Mouse (Mus musculus) forebrain, embryonic 15.5 days (tissue): ENCODE results near the gene Nat8. TPM values are rescaled to one million over a fixed set of nuclear protein-coding genes. Genes with fewer than 3 reads are reported as not detected.

ENCODE experiments used
- microRNA-seq: library from miRNA; unstranded; fragments of <30 nt; microRNA quantifications from one replicate; pipeline ENCODE4, GENCODE M21; 2016
- polyA plus RNA-seq: library from polyadenylated mRNA; unstranded; fragments of >200 nt; fragmentation: Nextera tagmentation; extraction: Ambion mirVana; gene quantifications from 2 replicates; pipeline ENCODE4 v1.2.1, GENCODE M21; 2015

The Nat8 gene
- polyA plus RNA-seq, 1 experiment from 2014 or later: not detected

Small RNAs within 50 kb of the gene (microRNA-seq; reads per million reads assigned to microRNA genes)
- not detected for gene Mir6375

Other genes with a start within 250 kb of the Nat8 start
- 5.9 TPM in 2 replicates for gene Alms1, start 244.6 kb downstream of the Nat8 start, polyA plus RNA-seq
- not detected in 2 replicates for gene Nat8f7, start 118.9 kb downstream of the Nat8 start, polyA plus RNA-seq
- 0.24 and 0.34 TPM in 2 replicates for gene Nat8f3, start 66.3 kb downstream of the Nat8 start, polyA plus RNA-seq
- gene Nat8f6, start 11.1 kb downstream of the Nat8 start, polyA plus RNA-seq: not detected in 2 replicates
- gene Nat8f5, start 11.1 kb downstream of the Nat8 start, polyA plus RNA-seq: not detected in 2 replicates
- not detected in 2 replicates for gene Nat8f2, start 37.1 kb upstream of the Nat8 start, polyA plus RNA-seq
- gene Nat8f4, start 72.8 kb upstream of the Nat8 start, polyA plus RNA-seq: 6.0 and 6.8 TPM in 2 replicates
- gene Tprkb, start 79.8 kb upstream of the Nat8 start, polyA plus RNA-seq: 48.6 and 49.1 TPM in 2 replicates
- gene Nat8f1, start 83.6 kb upstream of the Nat8 start, polyA plus RNA-seq: 11.9 and 13.6 TPM in 2 replicates
- 42.7 and 47.9 TPM in 2 replicates for gene Dusp11, start 129.6 kb upstream of the Nat8 start, polyA plus RNA-seq
- not detected in 2 replicates for gene Figla, start 184.1 kb upstream of the Nat8 start, polyA plus RNA-seq
- 224 and 230 TPM in 2 replicates for gene Add2, start 196.6 kb upstream of the Nat8 start, polyA plus RNA-seq